Mouse (Mus musculus): Measurements from ENCODE around the gene Cblc. TPM values are rescaled to one million over a fixed set of nuclear protein-coding genes. Genes with fewer than 3 reads are reported as not detected.
A peak's percentile ranks its signal among the peaks of the same experiment; 100 is the strongest.

Gene Cblc
- total and polyA plus RNA-seq, 2 experiments = 17.8 to 23.0 TPM

GRCm38 (mm10) chr7:19742468-19742867 is 54.1 kb downstream of the Cblc start:
- Histone ChIP-seq H3K79me2 (ENCODE audit: control insufficient read depth, insufficient read depth, low read length) (peaks cover 12% of the 10 kb centered on the region; the same call in 1 of the 2 replicates), H3K27ac (replicated peaks; ENCODE audit: insufficient read depth, low read depth, low read length) (no peak overlapping the region), H3K36me3 (ENCODE audit: control insufficient read depth, insufficient read depth, low read length) (peaks cover 2% of the 10 kb centered on the region; the same call in 1 of the 2 replicates), H3K4me1 (ENCODE audit: control insufficient read depth, insufficient read depth, low read length) (peaks cover 8% of the 10 kb centered on the region; the same call in 1 of the 2 replicates), H3K27me3 (ENCODE audit: control insufficient read depth, insufficient read depth, low read length) (no peaks in the 10 kb centered on the region), H3K9ac (ENCODE audit: low read depth, low read length) (no peak overlapping the region), H3K4me3 (ENCODE audit: insufficient read depth, low read depth, low read length) (no peak overlapping the region)
- no peak for TF ChIP-seq POLR2A (IDR thresholded peaks at IDR 0.05; ENCODE audit: extremely low read depth, insufficient read depth, low read length)
- no peak for TF ChIP-seq CTCF (IDR thresholded peaks at IDR 0.05; ENCODE audit: low read depth, low read length)
- 54% methylated on average over 5 of the region's 5 CpGs for WGBS
- no peak for DNase-seq (ENCODE audit: extremely low read depth, low read depth, low spot score)

- TF ChIP-seq POLR2A (IDR thresholded peaks at IDR 0.05; ENCODE audit: extremely low read depth, insufficient read depth, low read length) (no peak), CTCF (IDR thresholded peaks at IDR 0.05; ENCODE audit: low read depth, low read length) (no peak)
- H3K4me3 ChIP-seq (ENCODE audit: insufficient read depth, low read depth, low read length) = no peak overlapping the region
- 53% methylated on average over 8 of the region's 8 CpGs for WGBS
- H3K9ac ChIP-seq (ENCODE audit: low read depth, low read length) = no peak overlapping the region
- H3K27me3 ChIP-seq (ENCODE audit: control insufficient read depth, insufficient read depth, low read length) = no peaks in the 10 kb centered on the region
- peaks cover 4% of the 10 kb centered on the region for H3K36me3 ChIP-seq (ENCODE audit: control insufficient read depth, insufficient read depth, low read length)
- no peak for DNase-seq (ENCODE audit: extremely low read depth, low read depth, low spot score)
- peaks cover 5% of the 10 kb centered on the region; the same call in 1 of the 2 replicates for H3K79me2 ChIP-seq (ENCODE audit: control insufficient read depth, insufficient read depth, low read length)
- H3K27ac ChIP-seq (replicated peaks; ENCODE audit: insufficient read depth, low read depth, low read length) = no peak overlapping the region
- H3K4me1 ChIP-seq (ENCODE audit: control insufficient read depth, insufficient read depth, low read length) = peaks cover 2% of the 10 kb centered on the region; the same call in 1 of the 2 replicates
Measured at GRCm38 (mm10) chr7:19741329-19742031, 55.1 kb downstream of the Cblc start.

GRCm38 (mm10) chr7:19740269-19740668 is 56.3 kb downstream of the Cblc start:
- Histone ChIP-seq H3K4me3 (ENCODE audit: insufficient read depth, low read depth, low read length) (no peak overlapping the region), H3K4me1 (ENCODE audit: control insufficient read depth, insufficient read depth, low read length) (no peaks in the 10 kb centered on the region), H3K36me3 (ENCODE audit: control insufficient read depth, insufficient read depth, low read length) (peaks cover 5% of the 10 kb centered on the region), H3K79me2 (ENCODE audit: control insufficient read depth, insufficient read depth, low read length) (peaks cover 3% of the 10 kb centered on the region; the same call in 1 of the 2 replicates), H3K9ac (ENCODE audit: low read depth, low read length) (no peak overlapping the region), H3K27ac (replicated peaks; ENCODE audit: insufficient read depth, low read depth, low read length) (no peak overlapping the region), H3K27me3 (ENCODE audit: control insufficient read depth, insufficient read depth, low read length) (no peaks in the 10 kb centered on the region)
- TF ChIP-seq POLR2A (IDR thresholded peaks at IDR 0.05; ENCODE audit: extremely low read depth, insufficient read depth, low read length) (no peak), CTCF (IDR thresholded peaks at IDR 0.05; ENCODE audit: low read depth, low read length) (peak; percentile 50)
- DNase-seq (ENCODE audit: extremely low read depth, low read depth, low spot score) = no peak
- WGBS = 86% methylated on average over 11 of the region's 11 CpGs

- Histone ChIP-seq H3K36me3 (ENCODE audit: control insufficient read depth, insufficient read depth, low read length) (peaks cover 12% of the 10 kb centered on the region), H3K4me1 (ENCODE audit: control insufficient read depth, insufficient read depth, low read length) (no peaks in the 10 kb centered on the region)
- 96% methylated on average over 3 of the region's 3 CpGs for WGBS
Measured at GRCm38 (mm10) chr7:19738771-19739170, 57.8 kb downstream of the Cblc start.

GRCm38 (mm10) chr7:19736389-19737057 is 60.1 kb downstream of the Cblc start:
- Histone ChIP-seq H3K79me2 (ENCODE audit: control insufficient read depth, insufficient read depth, low read length) (peaks cover 3% of the 10 kb centered on the region; the same call in 1 of the 2 replicates), H3K27me3 (ENCODE audit: control insufficient read depth, insufficient read depth, low read length) (no peaks in the 10 kb centered on the region), H3K27ac (replicated peaks; ENCODE audit: insufficient read depth, low read depth, low read length) (no peak overlapping the region), H3K4me1 (ENCODE audit: control insufficient read depth, insufficient read depth, low read length) (no peaks in the 10 kb centered on the region), H3K36me3 (ENCODE audit: control insufficient read depth, insufficient read depth, low read length) (peaks cover 22% of the 10 kb centered on the region), H3K4me3 (ENCODE audit: insufficient read depth, low read depth, low read length) (no peak overlapping the region), H3K9ac (ENCODE audit: low read depth, low read length) (no peak overlapping the region)
- WGBS = 84% methylated on average over 16 of the region's 16 CpGs
- DNase-seq (ENCODE audit: extremely low read depth, low read depth, low spot score) = no peak
- TF ChIP-seq POLR2A (IDR thresholded peaks at IDR 0.05; ENCODE audit: extremely low read depth, insufficient read depth, low read length) (no peak), CTCF (IDR thresholded peaks at IDR 0.05; ENCODE audit: low read depth, low read length) (no peak)

More at GRCm38 (mm10) chr7:19738771-19739170, 57.8 kb downstream of the Cblc start:
- TF ChIP-seq POLR2A (IDR thresholded peaks at IDR 0.05; ENCODE audit: extremely low read depth, insufficient read depth, low read length) (no peak), CTCF (IDR thresholded peaks at IDR 0.05; ENCODE audit: low read depth, low read length) (peak; percentile 28; the same call in 1 of the 2 replicates)
- no peaks in the 10 kb centered on the region for H3K27me3 ChIP-seq (ENCODE audit: control insufficient read depth, insufficient read depth, low read length)
- no peak overlapping the region for H3K9ac ChIP-seq (ENCODE audit: low read depth, low read length)
- H3K79me2 ChIP-seq (ENCODE audit: control insufficient read depth, insufficient read depth, low read length) = peaks cover 3% of the 10 kb centered on the region; the same call in 1 of the 2 replicates
- H3K27ac ChIP-seq (replicated peaks; ENCODE audit: insufficient read depth, low read depth, low read length) = no peak overlapping the region
- H3K4me3 ChIP-seq (ENCODE audit: insufficient read depth, low read depth, low read length) = no peak overlapping the region
- no peak for DNase-seq (ENCODE audit: extremely low read depth, low read depth, low spot score)
